Mouse (Mus musculus) brain, embryonic 14.5 days (tissue): ENCODE measurements around the gene Dip2b. TPM values are rescaled to one million over a fixed set of nuclear protein-coding genes. Genes with fewer than 3 reads are reported as not detected.

Experiments used
- DNase-seq: peaks from one replicate; pipeline ENCODE4 v3.0.0-alpha.2; 2011; ENCODE audit warnings: low read depth
- CTCF ChIP-seq: fragments of 200-500 bp; IDR thresholded peaks from 2 replicates; pipeline ENCODE4 v1.5.1; 2012; ENCODE audit warnings: inconsistent platforms, mild to moderate bottlenecking, moderate library complexity, borderline replicate concordance; ENCODE audit not compliant: insufficient read depth, insufficient read length; ENCODE audit errors: extremely low read depth
- POLR2A ChIP-seq: fragments of 200-500 bp; IDR thresholded peaks from 2 replicates; pipeline ENCODE4 v1.6.1; 2012; ENCODE audit warnings: mild to moderate bottlenecking, inconsistent platforms, borderline replicate concordance; ENCODE audit not compliant: poor library complexity, insufficient read depth, insufficient read length, severe bottlenecking; ENCODE audit errors: extremely low read depth
- polyA plus RNA-seq: library from polyadenylated mRNA; depleted of rRNA; stranded (reverse); fragments of >200 nt; gene quantifications from 2 replicates; pipeline ENCODE4 v1.2.3, GENCODE M21; 2012

Dip2b gene
- polyA plus RNA-seq, 1 experiment: 33.7 TPM

GRCm38 (mm10) chr15:100125245-100125644, 86.8 kb downstream of the Dip2b start:
- DNase-seq: no peak
- TF ChIP-seq CTCF: no peak
- no peak for TF ChIP-seq POLR2A

- peak; percentile 85 for DNase-seq
- TF ChIP-seq CTCF (peak; percentile 80), POLR2A (no peak)
Measured at GRCm38 (mm10) chr15:100126456-100127107, 88.1 kb downstream of the Dip2b start.

- TF ChIP-seq POLR2A: no peak
- no peak for TF ChIP-seq CTCF
- no peak for DNase-seq
Measured at GRCm38 (mm10) chr15:100129151-100129790, 90.8 kb downstream of the Dip2b start.

- DNase-seq: no peak
- TF ChIP-seq POLR2A: no peak
- no peak for TF ChIP-seq CTCF
Measured at GRCm38 (mm10) chr15:100139665-100140064, 101.2 kb downstream of the Dip2b start.

DNA sequence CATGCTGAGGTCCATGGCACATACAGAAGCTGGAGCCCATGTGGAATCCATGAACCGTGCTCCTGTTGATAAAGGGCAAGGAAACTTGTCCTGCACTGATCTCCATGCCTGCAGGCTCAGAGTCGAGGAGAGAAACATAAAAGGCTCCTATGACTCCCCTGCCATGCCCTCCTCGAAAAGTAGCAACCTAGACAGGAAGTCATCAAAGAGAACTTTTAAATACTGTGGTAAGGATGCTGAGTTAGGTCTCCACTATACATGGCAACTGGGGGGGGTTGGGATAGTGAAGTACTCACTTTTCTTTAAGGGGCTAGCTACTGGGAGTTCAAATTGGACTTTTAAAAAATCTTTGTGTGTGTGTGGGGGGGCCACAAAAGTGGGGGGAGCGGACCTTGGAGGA, 102.0 kb downstream of the Dip2b start:
- no peak for TF ChIP-seq CTCF
- TF ChIP-seq POLR2A: no peak
- DNase-seq: no peak

DNA sequence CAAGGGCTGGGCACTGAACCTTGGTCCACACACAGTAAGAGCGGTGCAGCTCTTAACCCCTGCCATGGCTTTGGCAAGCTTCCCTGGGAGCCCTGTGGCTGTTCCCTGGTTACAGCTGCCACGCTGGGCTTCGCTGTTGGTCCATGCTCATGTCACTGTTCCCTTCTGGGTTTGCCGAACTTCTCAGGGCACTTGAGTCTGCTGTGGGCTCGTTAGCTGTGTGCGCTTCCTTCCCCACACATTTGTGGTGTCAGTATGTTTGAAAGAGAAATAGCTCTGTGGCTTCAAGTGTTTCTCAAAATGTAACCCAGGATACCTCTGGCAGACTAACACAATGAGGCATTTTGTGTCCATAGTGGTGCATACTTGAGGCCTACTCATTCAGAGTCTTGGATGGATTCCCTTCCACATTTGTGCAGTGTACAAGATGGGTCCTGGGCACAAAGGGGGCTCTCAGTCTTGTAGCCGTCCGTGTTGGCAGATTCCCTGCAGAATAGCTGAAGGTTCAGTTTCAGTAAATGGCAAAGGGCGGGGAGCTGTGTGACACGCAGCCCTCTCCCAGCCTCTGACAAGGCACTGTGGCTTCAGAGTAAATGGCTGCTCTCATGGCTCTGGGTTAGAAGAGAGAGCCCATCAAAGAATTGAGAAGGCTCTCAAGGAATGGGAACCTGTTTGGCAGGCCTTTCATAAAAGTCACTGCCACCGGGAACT, 104.8 kb downstream of the Dip2b start:
- TF ChIP-seq CTCF (no peak), POLR2A (no peak)
- DNase-seq: peak; percentile 89

- peak; percentile 38 for DNase-seq
- TF ChIP-seq POLR2A: no peak
- TF ChIP-seq CTCF: no peak
Measured at GRCm38 (mm10) chr15:100144854-100145824, 106.7 kb downstream of the Dip2b start.

DNA sequence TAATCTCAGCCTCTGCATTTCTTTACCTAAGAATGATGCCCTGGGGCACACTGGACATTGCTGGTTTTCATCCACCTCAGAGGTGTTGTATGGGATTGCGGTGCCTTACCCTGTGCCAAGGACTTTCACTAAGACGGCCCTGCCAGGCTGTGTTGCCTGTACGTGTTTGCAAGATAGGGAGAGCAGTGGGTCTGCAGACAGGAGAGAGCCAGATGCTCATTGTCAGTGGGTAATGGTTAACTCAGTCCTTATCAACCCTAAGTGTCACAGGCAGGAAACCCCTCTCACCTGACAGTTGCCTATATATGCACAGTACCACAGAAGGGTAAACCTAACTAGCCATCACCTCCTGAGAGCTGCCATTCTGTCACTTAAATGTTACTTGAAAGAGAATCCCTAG, 107.5 kb downstream of the Dip2b start:
- TF ChIP-seq CTCF (no peak), POLR2A (no peak)
- DNase-seq: no peak

GRCm38 (mm10) chr15:100150593-100150992, 112.1 kb downstream of the Dip2b start:
- no peak for TF ChIP-seq POLR2A
- TF ChIP-seq CTCF: no peak
- DNase-seq: no peak

- no peak for DNase-seq
- TF ChIP-seq POLR2A (no peak), CTCF (no peak)
Measured at GRCm38 (mm10) chr15:100152321-100152720, 113.9 kb downstream of the Dip2b start.
